Mouse (Mus musculus) intestine, embryonic 16.5 days (tissue): ENCODE results near the gene Fam81a. TPM values are rescaled to one million over a fixed set of nuclear protein-coding genes. Genes with fewer than 3 reads are reported as not detected.
A peak's percentile ranks its signal among the peaks of the same experiment; 100 is the strongest.

ENCODE experiments used
- ATAC-seq: fragments of 200-750 bp; cut with Nextera tagmentation; 2 replicates; pipeline ENCODE4 v1.8.0; 2017; ENCODE audit warnings: moderate TSS enrichment, moderate library complexity
- H3K27ac ChIP-seq: fragments of 300-500 bp; sonication (generic); 2 replicates; pipeline ENCODE4 v1.5.1; 2014; ENCODE audit warnings: mild to moderate bottlenecking, low read length
- H3K27me3 ChIP-seq: fragments of 300-500 bp; sonication (generic); replicated peaks from 2 replicates; pipeline ENCODE4 v1.6.1; 2014; ENCODE audit warnings: low read length, control low read depth, mixed read lengths; ENCODE audit not compliant: control insufficient read depth, insufficient read depth
- H3K36me3 ChIP-seq: fragments of 300-500 bp; sonication (generic); 2 replicates; pipeline ENCODE4 v1.6.1; 2014; ENCODE audit warnings: low read length, control low read depth; ENCODE audit not compliant: control insufficient read depth, insufficient read depth
- H3K4me1 ChIP-seq: fragments of 300-500 bp; sonication (generic); 2 replicates; pipeline ENCODE4 v1.6.1; 2014; ENCODE audit warnings: low read length, control low read depth, mixed read lengths; ENCODE audit not compliant: control insufficient read depth, insufficient read depth
- H3K4me2 ChIP-seq: fragments of 300-500 bp; sonication (generic); 2 replicates; pipeline ENCODE4 v1.6.1; 2014; ENCODE audit warnings: low read depth, low read length, control low read depth
- H3K4me3 ChIP-seq: fragments of 300-500 bp; sonication (generic); 2 replicates; pipeline ENCODE4 v1.5.1; 2014; ENCODE audit warnings: mild to moderate bottlenecking, low read length
- H3K9ac ChIP-seq: fragments of 300-500 bp; sonication (generic); 2 replicates; pipeline ENCODE4 v1.6.1; 2014; ENCODE audit warnings: low read depth, low read length
- H3K9me3 ChIP-seq: fragments of 300-500 bp; sonication (generic); 2 replicates; pipeline ENCODE4 v1.6.1; 2016; ENCODE audit warnings: low read length, control low read depth; ENCODE audit not compliant: control insufficient read depth
- WGBS: fragments of 180-500 bp; shearing (Covaris S2); extraction: QIAGEN DNeasy Blood & Tissue Kit; methylation state at CpG from one replicate; pipeline ENCODE4 v1.1.7; 2014; 5-methylcytosine and 5-hydroxymethylcytosine counted together
- polyA plus RNA-seq: library from polyadenylated mRNA; unstranded; fragments of >200 nt; fragmentation: Nextera tagmentation; extraction: Ambion mirVana; gene quantifications from 2 replicates; pipeline ENCODE4 v1.2.1, GENCODE M21; 2015

The Fam81a gene
- polyA plus RNA-seq, 1 experiment from 2014 or later, result 4.8 TPM

- no peak overlapping the region for H3K27ac ChIP-seq
- H3K4me2 ChIP-seq, result no peak overlapping the region
- no peaks in the 10 kb centered on the region for H3K27me3 ChIP-seq
- no peak overlapping the region for H3K4me3 ChIP-seq
- H3K4me1 ChIP-seq, result peaks cover 3% of the 10 kb centered on the region
- no peak overlapping the region for H3K9ac ChIP-seq
- no peak for ATAC-seq
- no peaks in the 10 kb centered on the region for H3K36me3 ChIP-seq
- H3K9me3 ChIP-seq, result no peaks in the 10 kb centered on the region
- 90% methylated on average over 9 of the region's 9 CpGs for WGBS
Measured at GRCm38 (mm10) chr9:70080027-70080800, 62.1 kb downstream of the Fam81a start.

- Histone ChIP-seq H3K9me3 (no peaks in the 10 kb centered on the region), H3K27ac (no peak overlapping the region), H3K4me3 (no peak overlapping the region), H3K4me1 (peaks cover 3% of the 10 kb centered on the region), H3K36me3 (no peaks in the 10 kb centered on the region), H3K4me2 (no peak overlapping the region), H3K9ac (no peak overlapping the region), H3K27me3 (no peaks in the 10 kb centered on the region)
- WGBS, result 91% methylated on average over 3 of the region's 3 CpGs
- no peak for ATAC-seq
Measured at GRCm38 (mm10) chr9:70078034-70078433, 64.3 kb downstream of the Fam81a start.

GRCm38 (mm10) chr9:70077170-70077569, 65.2 kb downstream of the Fam81a start:
- Histone ChIP-seq H3K9ac (no peak overlapping the region), H3K4me3 (no peak overlapping the region), H3K9me3 (no peaks in the 10 kb centered on the region), H3K36me3 (no peaks in the 10 kb centered on the region), H3K4me2 (no peak overlapping the region), H3K27ac (no peak overlapping the region), H3K4me1 (no peaks in the 10 kb centered on the region), H3K27me3 (no peaks in the 10 kb centered on the region)
- no peak for ATAC-seq
- WGBS, result 58% methylated on average over 7 of the region's 7 CpGs

GRCm38 (mm10) chr9:70072387-70072786, 70.0 kb downstream of the Fam81a start:
- Histone ChIP-seq H3K36me3 (no peaks in the 10 kb centered on the region), H3K4me2 (no peak overlapping the region), H3K9ac (no peak overlapping the region), H3K27ac (no peak overlapping the region), H3K4me1 (peaks cover 9% of the 10 kb centered on the region), H3K4me3 (no peak overlapping the region), H3K27me3 (no peaks in the 10 kb centered on the region), H3K9me3 (no peaks in the 10 kb centered on the region)
- WGBS, result 75% methylated on average over 8 of the region's 8 CpGs
- peak; percentile 49; the same call in 1 of the 2 replicates for ATAC-seq

GRCm38 (mm10) chr9:70069961-70070435, 72.4 kb downstream of the Fam81a start:
- H3K9me3 ChIP-seq, result no peaks in the 10 kb centered on the region
- H3K27ac ChIP-seq, result peak overlapping the region; percentile 26; the same call in 1 of the 2 replicates
- no peaks in the 10 kb centered on the region for H3K36me3 ChIP-seq
- no peak overlapping the region for H3K9ac ChIP-seq
- H3K4me1 ChIP-seq, result peaks cover 9% of the 10 kb centered on the region
- H3K4me3 ChIP-seq, result no peak overlapping the region
- no peaks in the 10 kb centered on the region for H3K27me3 ChIP-seq
- no peak overlapping the region for H3K4me2 ChIP-seq
- ATAC-seq, result peak; percentile 76
- WGBS, result 34% methylated on average over 8 of the region's 8 CpGs

- Histone ChIP-seq H3K27ac (no peak overlapping the region), H3K4me3 (no peak overlapping the region), H3K9me3 (no peaks in the 10 kb centered on the region), H3K9ac (no peak overlapping the region), H3K36me3 (no peaks in the 10 kb centered on the region), H3K27me3 (no peaks in the 10 kb centered on the region), H3K4me1 (peaks cover 16% of the 10 kb centered on the region), H3K4me2 (no peak overlapping the region)
- 86% methylated on average over 3 of the region's 3 CpGs for WGBS
- ATAC-seq, result no peak
Measured at GRCm38 (mm10) chr9:70067497-70067896, 74.9 kb downstream of the Fam81a start.

- 53% methylated on average over 3 of the region's 3 CpGs for WGBS
- Histone ChIP-seq H3K36me3 (no peaks in the 10 kb centered on the region), H3K4me3 (no peak overlapping the region), H3K9me3 (no peaks in the 10 kb centered on the region), H3K9ac (no peak overlapping the region), H3K27me3 (no peaks in the 10 kb centered on the region), H3K4me2 (no peak overlapping the region), H3K27ac (no peak overlapping the region), H3K4me1 (peaks cover 10% of the 10 kb centered on the region; the same call in 1 of the 2 replicates)
- peak; percentile 68; the same call in 1 of the 2 replicates for ATAC-seq
Measured at GRCm38 (mm10) chr9:70062012-70062411, 80.3 kb downstream of the Fam81a start.

GRCm38 (mm10) chr9:70053411-70053810, 88.9 kb downstream of the Fam81a start:
- Histone ChIP-seq H3K27me3 (no peaks in the 10 kb centered on the region), H3K9me3 (no peaks in the 10 kb centered on the region), H3K9ac (no peak overlapping the region), H3K27ac (no peak overlapping the region), H3K4me1 (peaks cover 16% of the 10 kb centered on the region), H3K4me2 (no peak overlapping the region), H3K36me3 (no peaks in the 10 kb centered on the region), H3K4me3 (no peak overlapping the region)
- ATAC-seq, result no peak
- 31% methylated on average over 3 of the region's 3 CpGs for WGBS

GRCm38 (mm10) chr9:70052730-70053129, 89.6 kb downstream of the Fam81a start:
- Histone ChIP-seq H3K9ac (no peak overlapping the region), H3K27me3 (no peaks in the 10 kb centered on the region), H3K36me3 (no peaks in the 10 kb centered on the region), H3K4me1 (peaks cover 22% of the 10 kb centered on the region), H3K4me2 (no peak overlapping the region), H3K4me3 (no peak overlapping the region), H3K27ac (no peak overlapping the region), H3K9me3 (no peaks in the 10 kb centered on the region)
- ATAC-seq, result no peak
- 55% methylated on average over 3 of the region's 3 CpGs for WGBS
